Mouse (Mus musculus): Measurements from ENCODE around the gene Fam50b.

Gene Fam50b

GRCm38 (mm10) chr13:34741254-34741653, 6.6 kb downstream of the Fam50b start:
- no peak for DNase-seq

DNA sequence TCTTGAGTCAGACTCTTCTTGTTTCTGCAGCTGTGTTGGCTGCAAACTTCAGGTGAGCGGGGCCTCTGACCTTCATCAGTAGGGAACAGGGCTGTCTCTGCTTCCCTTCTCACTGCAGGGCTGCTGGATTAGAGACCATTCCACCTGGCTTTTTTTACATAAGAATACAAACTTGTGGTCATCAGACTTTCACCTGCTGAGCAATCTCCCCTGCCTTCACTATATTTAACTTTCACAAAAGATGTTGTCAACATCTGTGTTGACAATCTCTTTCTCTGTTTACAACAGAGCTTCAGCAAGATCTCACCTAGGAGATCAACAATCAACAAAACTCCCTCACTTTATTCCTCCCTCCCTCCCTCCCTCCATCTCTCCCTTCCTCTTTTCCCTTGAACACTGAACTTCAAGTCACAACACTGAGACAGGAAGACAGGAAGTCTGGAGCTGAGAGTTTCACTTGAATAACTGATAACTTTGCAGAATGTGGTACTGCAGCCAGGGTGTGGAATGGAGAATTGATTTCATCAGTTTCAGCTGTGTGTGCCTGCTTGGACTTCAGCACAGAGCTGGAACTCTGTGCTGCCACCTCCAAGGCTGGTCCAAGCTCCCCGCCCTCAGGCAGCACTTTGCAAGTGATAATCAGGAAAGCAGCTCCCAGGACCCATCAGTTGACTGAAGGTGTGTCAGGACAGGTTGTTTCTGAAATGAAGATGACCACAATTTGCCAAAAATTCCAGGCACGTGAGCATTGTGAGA, 7.3 kb downstream of the Fam50b start:
- DNase-seq, result no peak

- DNase-seq, result no peak
Observed at GRCm38 (mm10) chr13:34746811-34747210, 12.2 kb downstream of the Fam50b start.

GRCm38 (mm10) chr13:34748530-34748929, 13.9 kb downstream of the Fam50b start:
- no peak for DNase-seq

- no peak for DNase-seq
Observed at GRCm38 (mm10) chr13:34759202-34759601, 24.6 kb downstream of the Fam50b start.

- no peak for DNase-seq
Observed at GRCm38 (mm10) chr13:34760518-34761287, 26.1 kb downstream of the Fam50b start.

GRCm38 (mm10) chr13:34762136-34762535, 27.5 kb downstream of the Fam50b start:
- no peak for DNase-seq

DNA sequence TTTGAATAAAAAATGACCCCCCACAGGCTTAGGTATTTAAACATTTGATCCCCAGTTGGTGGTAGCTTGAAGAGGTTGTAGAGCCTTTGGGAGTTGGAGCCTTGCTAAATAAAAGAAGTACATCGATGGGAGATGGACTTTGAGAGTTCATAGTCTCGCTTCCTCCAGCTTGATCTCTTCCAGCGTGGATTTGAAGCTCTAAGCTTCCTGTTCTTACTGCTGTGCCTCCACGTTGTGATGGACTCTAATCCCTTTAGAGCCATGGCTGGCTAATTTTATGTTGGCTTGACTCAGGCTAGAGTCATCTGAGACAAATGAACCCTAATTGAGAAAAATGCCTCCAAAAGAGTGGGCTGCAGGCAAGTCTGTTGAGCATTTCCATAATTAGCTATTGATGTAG, 28.2 kb downstream of the Fam50b start:
- DNase-seq, result no peak

GRCm38 (mm10) chr13:34765269-34765668, 30.6 kb downstream of the Fam50b start:
- no peak for DNase-seq

DNA sequence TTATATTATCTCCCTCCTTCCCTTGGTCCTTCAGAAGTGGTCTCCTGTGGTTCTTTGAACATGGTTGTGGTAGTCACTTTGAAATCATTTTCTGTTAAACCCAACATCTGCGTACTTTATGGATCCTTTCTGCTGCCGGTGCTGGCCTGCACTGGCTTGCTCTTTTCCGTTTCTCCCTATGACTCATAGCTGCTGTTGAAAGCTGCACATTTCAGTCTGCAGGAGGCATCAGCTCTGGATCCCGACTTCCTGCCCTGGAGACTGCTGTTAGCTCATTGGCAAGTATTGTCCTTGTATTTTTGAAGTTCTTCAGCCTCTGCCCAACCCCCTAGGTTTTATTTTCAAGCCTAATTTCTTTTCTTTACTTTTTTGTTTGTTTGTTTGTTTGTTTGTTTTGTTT, 31.9 kb downstream of the Fam50b start:
- no peak for DNase-seq

GRCm38 (mm10) chr13:34767527-34768292, 33.1 kb downstream of the Fam50b start:
- DNase-seq, result no peak

DNA sequence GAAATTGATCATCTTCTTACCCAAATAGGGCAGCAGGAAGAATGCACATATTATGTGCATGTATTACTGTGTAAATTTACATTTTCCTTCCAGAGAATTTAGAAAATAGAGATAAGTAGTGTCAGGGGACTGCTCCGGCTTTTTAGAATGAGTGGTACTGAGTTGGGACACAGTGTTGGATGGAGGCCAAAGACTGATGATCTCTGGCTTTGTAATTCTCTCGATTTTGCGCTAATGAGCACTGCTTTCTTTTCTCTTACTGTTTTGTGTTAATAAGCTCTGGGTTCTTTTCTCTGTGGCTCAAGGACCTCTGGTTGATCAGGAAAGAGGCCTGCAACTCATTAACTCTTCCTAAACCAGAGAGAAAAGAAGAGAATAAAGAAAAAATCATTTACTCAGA, 42.1 kb downstream of the Fam50b start:
- no peak for DNase-seq

GRCm38 (mm10) chr13:34780856-34781610, 46.4 kb downstream of the Fam50b start:
- DNase-seq, result no peak

GRCm38 (mm10) chr13:34781611-34782009, 47.0 kb downstream of the Fam50b start:
- DNase-seq, result no peak

DNA sequence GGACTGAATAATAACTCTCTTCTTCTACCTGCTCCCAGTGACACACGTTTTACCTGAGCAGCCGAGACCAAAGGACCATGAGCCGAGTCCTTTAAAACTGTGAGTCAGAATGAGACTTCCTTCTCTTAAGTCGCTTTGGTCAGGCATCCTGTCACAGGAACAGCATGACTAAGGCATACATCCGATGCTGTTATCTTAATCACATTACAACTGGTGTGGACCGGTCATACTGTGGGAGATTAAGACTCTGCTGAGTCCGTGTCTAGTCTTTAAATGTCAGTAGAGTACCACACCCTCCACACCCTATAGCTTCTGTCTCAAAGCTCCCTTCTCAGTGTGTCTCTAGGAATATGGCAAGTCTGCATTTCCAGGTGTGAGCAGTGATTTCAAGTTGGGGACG, 50.2 kb downstream of the Fam50b start:
- no peak for DNase-seq

DNA sequence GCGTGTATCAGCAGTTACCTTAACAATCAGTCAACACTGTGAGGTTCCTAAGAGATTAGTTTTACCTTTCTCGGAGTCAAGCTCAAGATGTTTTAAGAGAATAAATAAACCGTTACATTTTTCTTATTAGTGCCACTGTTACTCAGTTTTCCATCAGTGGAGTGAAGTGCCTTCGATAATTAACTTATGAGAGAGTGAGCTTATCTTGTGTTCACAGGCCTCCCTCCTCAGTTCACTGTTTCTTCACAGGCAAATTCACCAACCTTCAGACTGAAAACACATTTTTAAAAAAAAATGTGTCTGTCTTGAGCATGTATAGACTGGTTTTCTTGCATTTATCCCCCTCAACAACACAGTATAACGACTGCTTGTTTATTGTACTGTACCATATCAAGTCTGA, 52.0 kb downstream of the Fam50b start:
- no peak for DNase-seq

DNA sequence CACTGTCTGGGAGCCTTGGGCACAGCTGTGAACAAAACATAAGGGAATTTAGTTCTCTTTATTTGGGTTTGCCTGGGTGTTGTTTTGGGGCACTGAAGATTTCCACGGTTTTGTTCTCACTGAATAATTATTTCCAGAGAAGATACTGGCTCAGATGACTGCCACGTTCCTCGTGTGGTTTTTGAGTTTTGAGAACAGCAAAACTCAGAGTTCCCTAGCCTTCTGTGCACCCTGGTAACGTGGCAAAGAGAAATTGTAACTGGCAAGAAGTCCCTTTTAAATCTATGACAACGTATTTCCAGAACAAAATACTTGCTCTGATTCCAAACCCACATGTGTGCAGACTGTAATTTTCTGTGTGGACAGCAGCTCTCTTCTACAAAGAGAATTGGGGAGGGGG, 52.9 kb downstream of the Fam50b start:
- DNase-seq, result no peak

GRCm38 (mm10) chr13:34789176-34789818, 54.6 kb downstream of the Fam50b start:
- no peak for DNase-seq

DNA sequence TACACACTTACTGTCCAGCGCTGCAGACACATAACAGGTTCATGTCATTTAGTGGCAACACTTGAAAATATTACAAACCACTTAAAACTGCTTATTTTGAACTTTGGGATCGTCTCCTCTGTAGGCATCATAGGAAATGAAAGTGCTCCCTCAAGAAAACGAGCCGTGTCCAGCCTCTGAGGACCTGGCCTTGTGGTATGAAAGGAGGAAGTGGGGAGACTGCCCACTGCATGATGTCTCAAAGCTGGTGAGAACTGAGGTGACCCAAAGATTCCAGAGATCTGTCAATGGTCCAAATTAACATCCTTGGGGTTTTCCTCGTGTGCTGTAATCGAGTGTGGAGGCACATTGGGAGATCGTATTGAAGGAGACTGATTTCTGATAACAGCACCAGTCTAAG, 58.4 kb downstream of the Fam50b start:
- DNase-seq, result no peak

GRCm38 (mm10) chr13:34793816-34794215, 59.2 kb downstream of the Fam50b start:
- DNase-seq, result no peak

GRCm38 (mm10) chr13:34794426-34794825, 59.8 kb downstream of the Fam50b start:
- DNase-seq, result no peak
